Mouse (Mus musculus) small intestine, adult 2 months (tissue): ENCODE results near the gene Tmem270.

Experiments
- CTCF ChIP-seq: fragments of 200-500 bp; IDR thresholded peaks from 2 replicates; pipeline ENCODE4 v1.5.1; 2012; ENCODE audit warnings: low read depth, mild to moderate bottlenecking, control low read depth, inconsistent platforms, low read length, moderate library complexity, mixed read lengths; ENCODE audit not compliant: insufficient replicate concordance, insufficient read length; ENCODE audit errors: extremely low read depth
- POLR2A ChIP-seq: fragments of 200-500 bp; IDR thresholded peaks from 2 replicates; pipeline ENCODE4 v1.6.1; 2012; ENCODE audit warnings: low read depth, mild to moderate bottlenecking, control low read depth, inconsistent platforms, low read length, moderate library complexity

DNA sequence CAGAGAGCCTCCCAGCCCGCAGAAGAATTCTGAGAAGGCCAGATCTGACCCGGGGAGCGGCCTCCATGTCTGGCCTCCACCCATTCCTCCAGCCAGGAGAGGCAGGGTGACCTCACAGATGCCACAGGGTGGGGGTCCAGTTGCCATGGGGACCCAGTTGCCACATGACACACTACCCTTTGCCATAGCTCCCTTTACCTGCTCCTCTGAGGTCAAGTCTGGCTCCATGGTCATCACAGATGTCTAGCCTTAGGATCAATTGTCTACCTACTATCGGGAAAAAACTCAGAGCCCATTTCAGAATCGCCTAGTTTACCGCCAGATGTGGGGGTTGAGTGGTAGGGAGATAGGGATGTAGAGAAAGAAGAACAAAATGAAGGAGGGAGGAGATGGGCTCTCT lies at the start of gene Tmem270:
- TF ChIP-seq CTCF (no peak), POLR2A (no peak)
